Mouse (Mus musculus): Measurements from ENCODE around the gene Csf2rb. TPM values are rescaled to one million over a fixed set of nuclear protein-coding genes. Genes with fewer than 3 reads are reported as not detected.
"Not testable (repeated sequence)": the region's sequence is repeated elsewhere in the genome, so short reads cannot be mapped to it uniquely, and the experiment has no call there.

The Csf2rb gene
- polyA plus RNA-seq, 1 experiment, result 80.6 TPM

- H3K4me3 ChIP-seq (replicated peaks), result peak overlapping the region; percentile 77
- TF ChIP-seq GATA1 (IDR thresholded peaks at IDR 0.05; ENCODE audit: borderline replicate concordance, low read length) (no peak), FLI1 (IDR thresholded peaks at IDR 0.05; ENCODE audit: low read length) (no peak)
- H3K4me1 ChIP-seq, result peaks cover 66% of the 10 kb centered on the region
- no peaks in the 10 kb centered on the region for H3K9me3 ChIP-seq
- peaks cover 4% of the 10 kb centered on the region for H3K36me3 ChIP-seq (replicated peaks; ENCODE audit: low read length)
- peaks cover 26% of the 10 kb centered on the region for H3K27me3 ChIP-seq (replicated peaks)
Measured at GRCm38 (mm10) chr15:78303665-78304233, 21.8 kb upstream of the Csf2rb start.

GRCm38 (mm10) chr15:78305341-78305933, 20.1 kb upstream of the Csf2rb start, which contains the start of gene Csf2rb2:
Gene Csf2rb2 (minus strand): TSS chr15:78305721.
- TF ChIP-seq FLI1 (IDR thresholded peaks at IDR 0.05; ENCODE audit: low read length), result no peak
- TF ChIP-seq GATA1 (IDR thresholded peaks at IDR 0.05; ENCODE audit: borderline replicate concordance, low read length), result no peak
- Histone ChIP-seq H3K4me3 (replicated peaks) (peak within 1 kb of the TSS; percentile 88), H3K4me1 (peaks cover 63% of the 10 kb centered on the region), H3K27me3 (replicated peaks) (peaks cover 29% of the 10 kb centered on the region), H3K9me3 (no peaks in the 10 kb centered on the region), H3K36me3 (replicated peaks; ENCODE audit: low read length) (no peaks in the 10 kb centered on the region)

- H3K27me3 ChIP-seq (replicated peaks), result peaks cover 27% of the 10 kb centered on the region
- H3K4me3 ChIP-seq (replicated peaks), result no peak overlapping the region
- H3K4me1 ChIP-seq, result peaks cover 71% of the 10 kb centered on the region
- H3K9me3 ChIP-seq, result no peaks in the 10 kb centered on the region
- H3K36me3 ChIP-seq (replicated peaks; ENCODE audit: low read length), result no peaks in the 10 kb centered on the region
- no peak for TF ChIP-seq FLI1 (IDR thresholded peaks at IDR 0.05; ENCODE audit: low read length)
- no peak for TF ChIP-seq GATA1 (IDR thresholded peaks at IDR 0.05; ENCODE audit: borderline replicate concordance, low read length)
Measured at GRCm38 (mm10) chr15:78309865-78310264, 15.7 kb upstream of the Csf2rb start.

- peaks cover 29% of the 10 kb centered on the region for H3K27me3 ChIP-seq (replicated peaks)
- TF ChIP-seq GATA1 (IDR thresholded peaks at IDR 0.05; ENCODE audit: borderline replicate concordance, low read length) (no peak), FLI1 (IDR thresholded peaks at IDR 0.05; ENCODE audit: low read length) (no peak)
Measured at GRCm38 (mm10) chr15:78310971-78311370, 14.6 kb upstream of the Csf2rb start.

GRCm38 (mm10) chr15:78312421-78313233, 12.9 kb upstream of the Csf2rb start:
- Histone ChIP-seq H3K27me3 (replicated peaks) (peaks cover 25% of the 10 kb centered on the region), H3K4me1 (peaks cover 62% of the 10 kb centered on the region)
- H3K4me3 ChIP-seq (replicated peaks); H3K9me3 ChIP-seq; H3K36me3 ChIP-seq (replicated peaks; ENCODE audit: low read length): not testable (repeated sequence)

More at GRCm38 (mm10) chr15:78310971-78311370, 14.6 kb upstream of the Csf2rb start:
- Histone ChIP-seq H3K36me3 (replicated peaks; ENCODE audit: low read length) (no peaks in the 10 kb centered on the region), H3K9me3 (no peaks in the 10 kb centered on the region), H3K4me1 (peaks cover 66% of the 10 kb centered on the region), H3K4me3 (replicated peaks) (no peak overlapping the region)

GRCm38 (mm10) chr15:78313659-78314058, 11.9 kb upstream of the Csf2rb start:
- Histone ChIP-seq H3K4me1 (peaks cover 59% of the 10 kb centered on the region), H3K27me3 (replicated peaks) (peaks cover 20% of the 10 kb centered on the region)
- H3K36me3 ChIP-seq (replicated peaks; ENCODE audit: low read length); H3K9me3 ChIP-seq; H3K4me3 ChIP-seq (replicated peaks): not testable (repeated sequence)

- H3K36me3 ChIP-seq (replicated peaks; ENCODE audit: low read length); H3K4me3 ChIP-seq (replicated peaks); H3K9me3 ChIP-seq: not testable (repeated sequence)
- peaks cover 74% of the 10 kb centered on the region for H3K4me1 ChIP-seq
- peaks cover 16% of the 10 kb centered on the region for H3K27me3 ChIP-seq (replicated peaks)
Measured at GRCm38 (mm10) chr15:78318338-78319171, 7.0 kb upstream of the Csf2rb start.

- H3K4me3 ChIP-seq (replicated peaks), result peak overlapping the region; percentile 62
- no peaks in the 10 kb centered on the region for H3K9me3 ChIP-seq
- no peaks in the 10 kb centered on the region for H3K36me3 ChIP-seq (replicated peaks; ENCODE audit: low read length)
- peaks cover 12% of the 10 kb centered on the region for H3K27me3 ChIP-seq (replicated peaks)
- peaks cover 73% of the 10 kb centered on the region for H3K4me1 ChIP-seq
- TF ChIP-seq GATA1 (IDR thresholded peaks at IDR 0.05; ENCODE audit: borderline replicate concordance, low read length), result no peak
- no peak for TF ChIP-seq FLI1 (IDR thresholded peaks at IDR 0.05; ENCODE audit: low read length)
Measured at GRCm38 (mm10) chr15:78320825-78321496, 4.6 kb upstream of the Csf2rb start.

DNA sequence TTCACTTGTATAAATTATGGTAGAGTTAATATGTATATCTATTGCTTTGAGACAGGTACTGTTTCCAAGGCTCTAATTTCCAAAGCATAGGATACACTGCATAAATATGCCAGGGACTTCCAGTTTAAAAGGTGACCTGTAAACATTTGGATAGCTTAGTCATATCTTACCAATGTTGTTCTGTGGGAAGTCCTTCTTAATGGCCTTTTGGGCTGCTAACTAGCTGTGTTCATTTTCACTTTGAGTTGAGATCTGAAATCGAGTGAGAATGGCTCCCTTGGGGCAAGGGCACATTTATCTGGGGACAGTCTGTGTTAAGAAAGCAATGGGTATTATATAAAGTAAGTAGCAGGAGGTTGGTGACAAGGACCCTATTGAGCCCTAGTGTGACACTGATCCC, 2.2 kb upstream of the Csf2rb start:
- Histone ChIP-seq H3K4me3 (replicated peaks) (no peak overlapping the region), H3K27me3 (replicated peaks) (peaks cover 10% of the 10 kb centered on the region), H3K9me3 (no peaks in the 10 kb centered on the region), H3K4me1 (peaks cover 81% of the 10 kb centered on the region), H3K36me3 (replicated peaks; ENCODE audit: low read length) (peaks cover 6% of the 10 kb centered on the region)
- no peak for TF ChIP-seq GATA1 (IDR thresholded peaks at IDR 0.05; ENCODE audit: borderline replicate concordance, low read length)
- no peak for TF ChIP-seq FLI1 (IDR thresholded peaks at IDR 0.05; ENCODE audit: low read length)
